Mouse (Mus musculus) liver, embryonic 16.5 days (tissue): Measurements from ENCODE around the gene Atg7. TPM values are rescaled to one million over a fixed set of nuclear protein-coding genes. Genes with fewer than 3 reads are reported as not detected.

Source experiments
- ATAC-seq: fragments of 200-750 bp; cut with Nextera tagmentation; 2 replicates; pipeline ENCODE4 v1.8.0; 2017; ENCODE audit warnings: low read depth, mild to moderate bottlenecking, moderate number of reproducible peaks, moderate library complexity
- H3K27ac ChIP-seq: fragments of 300-500 bp; sonication (generic); 2 replicates; pipeline ENCODE4 v1.5.1; 2014; ENCODE audit warnings: mild to moderate bottlenecking, low read length
- H3K27me3 ChIP-seq: fragments of 300-500 bp; sonication (generic); 2 replicates; pipeline ENCODE4 v1.6.1; 2014; ENCODE audit warnings: low read depth, low read length, mixed read lengths; ENCODE audit not compliant: control insufficient read depth, insufficient read depth
- H3K36me3 ChIP-seq: fragments of 300-500 bp; sonication (generic); 2 replicates; pipeline ENCODE4 v1.6.1; 2014; ENCODE audit warnings: mild to moderate bottlenecking; ENCODE audit not compliant: control insufficient read depth, insufficient read depth
- H3K4me1 ChIP-seq: fragments of 300-500 bp; sonication (generic); 2 replicates; pipeline ENCODE4 v1.6.1; 2014; ENCODE audit warnings: low read depth, low read length, mixed read lengths; ENCODE audit not compliant: control insufficient read depth
- H3K4me2 ChIP-seq: fragments of 300-500 bp; sonication (generic); 2 replicates; pipeline ENCODE4 v1.6.1; 2014; ENCODE audit warnings: low read depth, low read length, mixed read lengths
- H3K4me3 ChIP-seq: fragments of 300-500 bp; sonication (generic); 2 replicates; pipeline ENCODE4 v1.5.1; 2014; ENCODE audit warnings: low read depth, mild to moderate bottlenecking, low read length
- H3K9ac ChIP-seq: fragments of 300-500 bp; sonication (generic); 2 replicates; pipeline ENCODE4 v1.6.1; 2014; ENCODE audit warnings: low read depth, low read length
- H3K9me3 ChIP-seq: fragments of 300-500 bp; sonication (generic); replicated peaks from 2 replicates; pipeline ENCODE4 v1.6.1; 2016; ENCODE audit warnings: low read length; ENCODE audit not compliant: control insufficient read depth
- WGBS: fragments of 180-500 bp; shearing (Covaris S2); extraction: QIAGEN DNeasy Blood & Tissue Kit; methylation state at CpG from one replicate; pipeline ENCODE4 v1.1.7; 2014; ENCODE audit not compliant: insufficient replicate concordance; 5-methylcytosine and 5-hydroxymethylcytosine counted together
- polyA plus RNA-seq: library from polyadenylated mRNA; unstranded; fragments of >200 nt; fragmentation: Nextera tagmentation; extraction: Ambion mirVana; gene quantifications from 2 replicates; pipeline ENCODE4 v1.2.1, GENCODE M21; 2015

Atg7 gene
- polyA plus RNA-seq, 1 experiment from 2014 or later = 13.2 TPM

DNA sequence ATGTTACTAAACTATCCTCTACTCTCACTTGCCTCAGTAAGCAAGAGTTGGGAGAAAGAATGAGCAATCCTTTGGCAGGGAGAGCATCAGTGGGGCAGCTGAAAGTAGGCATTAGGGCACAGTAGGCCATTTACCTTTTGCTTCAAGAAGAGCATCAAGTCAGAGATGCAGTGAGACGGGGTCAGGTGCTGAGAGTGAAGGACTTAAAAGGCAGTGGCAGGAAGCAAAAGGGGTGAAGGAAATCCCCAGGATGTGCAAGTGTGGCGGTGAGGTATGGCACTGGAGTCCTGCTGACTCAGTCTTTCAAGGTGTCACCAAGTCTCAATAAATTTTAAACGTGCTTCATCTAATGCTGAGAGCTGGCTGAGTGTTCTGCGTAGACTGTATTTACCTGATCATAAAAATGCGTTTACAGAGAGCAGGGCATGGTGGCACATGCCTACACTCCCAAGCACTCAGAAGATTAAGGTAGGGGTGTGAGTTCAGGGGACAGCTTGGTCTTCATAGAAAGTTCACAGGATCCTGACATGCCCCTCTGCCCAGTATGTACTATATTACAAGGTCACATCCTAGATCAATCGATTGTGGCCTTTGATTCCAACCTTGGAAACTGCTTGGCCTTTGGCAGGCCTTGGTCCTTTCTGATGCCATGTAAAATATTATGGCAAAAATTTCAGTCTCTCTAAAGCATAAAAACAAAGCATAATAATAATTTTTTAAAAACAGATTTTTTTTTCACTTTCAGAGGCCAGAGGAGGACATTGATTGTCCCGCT lies 14.1 kb downstream of the Atg7 start:
- Histone ChIP-seq H3K9ac (no peak overlapping the region), H3K9me3 (no peaks in the 10 kb centered on the region), H3K4me1 (peaks cover 29% of the 10 kb centered on the region), H3K4me3 (no peak overlapping the region), H3K4me2 (no peak overlapping the region), H3K36me3 (no peaks in the 10 kb centered on the region), H3K27me3 (no peaks in the 10 kb centered on the region), H3K27ac (no peak overlapping the region)
- no peak for ATAC-seq
- 80% methylated on average over 7 of the region's 7 CpGs for WGBS

DNA sequence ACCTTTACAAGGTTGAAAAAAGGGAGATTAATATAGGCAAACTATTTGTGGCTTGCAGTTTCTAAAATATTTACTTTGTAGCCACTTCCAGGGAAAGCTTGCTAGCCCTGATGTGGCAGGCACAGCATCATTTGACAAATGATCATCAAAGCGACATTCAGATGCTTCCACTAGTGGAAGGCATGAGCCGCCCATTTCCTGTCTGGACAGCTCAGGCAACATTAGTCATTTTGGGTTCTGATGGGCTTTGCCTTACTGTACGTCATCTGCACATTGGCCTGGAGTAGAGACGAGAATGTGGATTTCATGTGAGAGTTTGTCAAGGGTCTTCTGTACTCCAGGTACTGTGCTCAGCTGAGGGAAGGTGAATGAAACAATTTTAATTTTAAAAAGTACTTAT lies 14.9 kb downstream of the Atg7 start:
- Histone ChIP-seq H3K36me3 (no peaks in the 10 kb centered on the region), H3K4me1 (peaks cover 29% of the 10 kb centered on the region), H3K4me2 (no peak overlapping the region), H3K27ac (no peak overlapping the region), H3K27me3 (no peaks in the 10 kb centered on the region), H3K9ac (no peak overlapping the region), H3K9me3 (no peaks in the 10 kb centered on the region), H3K4me3 (no peak overlapping the region)
- ATAC-seq = no peak
- 70% methylated on average over 4 of the region's 4 CpGs for WGBS

DNA sequence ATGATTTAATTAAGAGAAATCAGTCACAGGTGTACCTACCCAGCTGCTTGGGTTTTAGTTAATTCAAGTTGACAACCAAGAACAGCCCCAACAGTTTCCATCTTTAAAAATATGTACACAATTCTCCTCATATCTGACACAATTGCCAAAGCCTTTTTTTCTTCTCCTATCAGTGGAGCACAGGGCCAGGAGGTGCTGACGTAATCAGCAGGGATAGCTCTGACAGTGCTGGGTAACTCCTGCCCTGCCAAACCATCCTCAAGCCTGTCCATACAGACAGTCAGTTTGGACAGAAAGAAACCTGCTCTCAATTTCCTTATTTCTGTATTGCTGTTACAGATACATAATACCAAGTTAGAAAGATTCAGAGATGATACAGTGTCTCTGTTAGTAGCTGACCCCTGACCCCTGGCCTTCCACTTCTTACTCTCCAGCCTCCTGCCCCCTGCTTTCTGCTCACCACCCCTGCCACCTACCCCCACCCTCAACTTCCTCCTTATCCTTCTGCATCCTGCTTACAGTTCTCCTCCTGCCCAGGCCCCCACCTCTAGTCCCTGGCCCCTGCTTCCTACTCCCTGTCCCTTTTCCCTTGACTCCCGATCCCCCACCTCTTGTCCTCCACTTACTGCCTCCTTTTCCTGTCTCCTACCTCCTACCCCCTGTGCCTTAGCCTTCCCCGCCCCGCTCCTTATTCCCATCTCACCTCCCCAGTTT lies 16.5 kb downstream of the Atg7 start:
- H3K27me3 ChIP-seq = no peaks in the 10 kb centered on the region
- peak; percentile 91 for ATAC-seq
- H3K4me3 ChIP-seq = peak overlapping the region; percentile 4; the same call in 1 of the 2 replicates
- H3K27ac ChIP-seq = peak overlapping the region; percentile 90
- no peaks in the 10 kb centered on the region for H3K9me3 ChIP-seq
- peaks cover 29% of the 10 kb centered on the region for H3K4me1 ChIP-seq
- H3K36me3 ChIP-seq = no peaks in the 10 kb centered on the region
- WGBS = 19% methylated on average over 4 of the region's 4 CpGs
- peak overlapping the region; percentile 53 for H3K4me2 ChIP-seq
- H3K9ac ChIP-seq = peak overlapping the region; percentile 58

DNA sequence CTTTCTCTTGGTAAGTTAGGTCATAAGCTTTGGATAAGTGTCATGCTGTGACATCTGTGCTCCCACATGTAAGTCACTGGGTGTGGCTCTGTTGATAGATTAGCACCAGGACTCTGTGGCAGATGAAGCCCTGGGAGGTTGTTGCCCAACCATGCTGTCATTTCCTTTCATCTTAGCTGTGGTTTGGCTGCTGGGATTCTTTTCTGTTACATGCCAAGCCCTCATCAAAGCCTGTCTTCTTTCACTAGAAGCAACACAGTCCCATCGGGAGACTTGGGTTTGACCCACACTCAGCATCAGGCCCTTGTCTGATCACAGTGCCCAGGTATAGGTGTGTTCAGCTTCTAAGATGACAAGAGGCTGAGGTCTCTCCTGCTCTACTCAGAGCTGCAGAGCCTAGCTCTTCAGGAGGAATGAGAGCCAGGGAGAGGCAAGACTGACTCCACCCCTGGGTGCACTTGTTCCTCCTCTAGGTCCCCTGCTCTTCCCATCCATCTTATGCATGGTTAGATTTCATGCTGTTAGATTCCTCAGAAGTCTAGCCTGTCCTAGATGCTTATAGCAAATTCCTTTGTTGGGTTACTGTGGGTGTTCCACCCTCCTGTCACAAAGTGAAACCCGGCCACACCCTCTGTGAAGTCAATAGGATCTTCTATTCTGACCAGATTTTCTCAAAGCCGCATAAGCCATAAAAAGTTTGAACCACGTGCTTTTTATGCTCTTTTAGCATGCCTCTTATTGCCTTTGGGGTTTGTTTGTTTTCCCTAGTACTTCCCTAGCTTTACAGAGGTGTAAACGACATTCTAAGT lies 17.3 kb downstream of the Atg7 start:
- 47% methylated on average over 5 of the region's 5 CpGs for WGBS
- no peaks in the 10 kb centered on the region for H3K9me3 ChIP-seq
- H3K9ac ChIP-seq = peak overlapping the region; percentile 58
- H3K27ac ChIP-seq = peak overlapping the region; percentile 90
- peak; percentile 94 for ATAC-seq
- no peaks in the 10 kb centered on the region for H3K27me3 ChIP-seq
- H3K4me1 ChIP-seq = peaks cover 29% of the 10 kb centered on the region
- H3K36me3 ChIP-seq = no peaks in the 10 kb centered on the region
- peak overlapping the region; percentile 4; the same call in 1 of the 2 replicates for H3K4me3 ChIP-seq
- H3K4me2 ChIP-seq = peak overlapping the region; percentile 53

DNA sequence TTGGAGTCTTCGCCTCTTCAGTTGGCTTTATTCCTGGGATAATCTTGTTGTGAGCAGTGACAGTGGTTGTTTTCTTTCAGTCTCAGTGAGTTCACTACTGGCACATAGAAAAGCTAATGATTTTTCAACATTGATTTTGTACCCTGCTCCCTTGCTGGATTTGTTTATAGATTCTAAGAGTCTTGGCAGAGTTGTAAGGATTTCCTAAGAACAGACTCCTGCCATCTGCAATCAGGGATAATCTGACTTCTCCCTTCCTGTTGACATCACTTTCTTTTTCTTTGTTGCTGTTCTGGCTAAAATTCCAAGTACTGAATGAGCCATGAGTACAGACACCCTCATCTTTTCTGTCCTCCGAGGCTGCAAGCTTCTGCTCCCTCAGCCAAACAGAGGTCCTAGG lies 20.8 kb downstream of the Atg7 start:
- WGBS = 75% methylated on average over 2 of the region's 2 CpGs
- no peak overlapping the region for H3K27ac ChIP-seq

DNA sequence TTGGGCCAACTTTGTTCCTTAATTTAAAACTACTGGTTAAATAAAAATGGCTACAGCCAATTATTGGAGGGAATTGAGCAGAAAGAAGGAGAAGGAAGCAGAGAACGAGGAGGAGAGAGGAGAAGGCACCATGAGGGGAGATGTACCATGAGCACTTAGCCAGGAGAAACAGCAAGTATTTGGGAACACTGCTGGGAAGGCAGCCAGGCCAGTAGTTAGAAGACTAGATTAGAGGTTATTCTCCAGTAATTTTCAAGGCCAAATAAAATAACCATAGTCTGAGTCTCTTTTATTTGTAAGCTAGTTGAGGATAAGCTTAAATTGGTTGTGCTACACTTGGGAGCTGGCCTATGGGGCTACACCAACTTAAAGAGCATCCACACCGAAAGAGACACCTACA lies 21.8 kb downstream of the Atg7 start:
- Histone ChIP-seq H3K9ac (no peak overlapping the region), H3K36me3 (no peaks in the 10 kb centered on the region), H3K9me3 (no peaks in the 10 kb centered on the region), H3K4me3 (no peak overlapping the region), H3K4me1 (peaks cover 19% of the 10 kb centered on the region), H3K27ac (no peak overlapping the region), H3K4me2 (no peak overlapping the region), H3K27me3 (no peaks in the 10 kb centered on the region)
- 65% methylated on average over 2 of the region's 2 CpGs for WGBS
- ATAC-seq = no peak

More for the DNA sequence above, 20.8 kb downstream of the Atg7 start:
- H3K27me3 ChIP-seq = no peaks in the 10 kb centered on the region
- peaks cover 29% of the 10 kb centered on the region for H3K4me1 ChIP-seq
- H3K9me3 ChIP-seq = no peaks in the 10 kb centered on the region
- H3K4me3 ChIP-seq = no peak overlapping the region
- ATAC-seq = no peak
- no peak overlapping the region for H3K4me2 ChIP-seq
- H3K9ac ChIP-seq = no peak overlapping the region
- no peaks in the 10 kb centered on the region for H3K36me3 ChIP-seq

DNA sequence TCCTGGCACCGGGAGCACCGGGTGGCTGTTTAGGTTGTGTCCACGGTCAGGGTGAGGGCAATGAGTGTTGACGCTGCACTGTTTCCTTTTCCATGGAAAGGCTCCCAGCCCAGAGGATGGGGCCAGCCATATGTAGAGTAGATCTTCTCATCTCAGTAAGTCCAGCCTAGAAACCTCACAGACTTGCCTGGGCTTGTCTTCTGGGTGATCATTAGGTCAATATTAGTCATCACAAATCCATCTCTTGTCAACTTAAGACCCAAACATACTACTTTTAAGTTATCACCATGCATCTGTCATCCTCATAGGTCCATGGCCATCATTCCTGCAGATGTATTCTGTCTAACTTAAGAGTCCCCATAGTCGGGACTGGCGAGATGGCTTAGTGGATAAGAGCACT lies 24.6 kb downstream of the Atg7 start:
- no peak overlapping the region for H3K4me2 ChIP-seq
- WGBS = 81% methylated on average over 6 of the region's 6 CpGs
- no peak overlapping the region for H3K9ac ChIP-seq
- no peak for ATAC-seq
- H3K27ac ChIP-seq = no peak overlapping the region
- H3K4me3 ChIP-seq = no peak overlapping the region
- H3K27me3 ChIP-seq = no peaks in the 10 kb centered on the region
- no peaks in the 10 kb centered on the region for H3K9me3 ChIP-seq
- no peaks in the 10 kb centered on the region for H3K36me3 ChIP-seq
- H3K4me1 ChIP-seq = no peaks in the 10 kb centered on the region

DNA sequence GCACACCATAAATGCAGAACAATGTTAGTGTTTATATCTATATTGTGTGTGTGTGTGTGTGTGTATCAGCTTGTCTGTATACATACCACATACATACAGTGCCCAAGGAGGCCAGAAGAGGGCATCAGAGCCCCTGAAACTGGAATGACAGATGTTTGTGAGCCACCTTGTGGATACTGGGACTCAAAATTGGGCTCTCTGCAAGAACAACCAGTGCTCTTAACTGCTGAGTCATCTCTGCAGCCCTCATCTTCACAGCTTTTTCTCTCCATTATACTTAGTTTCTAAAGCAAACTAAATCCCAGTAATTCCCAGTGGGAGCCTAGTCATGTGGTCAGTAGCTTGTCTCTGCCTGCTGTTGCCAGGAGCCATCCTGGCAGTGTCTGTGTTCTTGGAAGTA lies 31.9 kb downstream of the Atg7 start:
- no peaks in the 10 kb centered on the region; the same call in 1 of the 2 replicates for H3K4me1 ChIP-seq
- no peak for ATAC-seq
- H3K4me3 ChIP-seq = no peak overlapping the region
- no peaks in the 10 kb centered on the region for H3K9me3 ChIP-seq
- H3K9ac ChIP-seq = no peak overlapping the region
- peaks cover 7% of the 10 kb centered on the region for H3K36me3 ChIP-seq
- no peak overlapping the region for H3K27ac ChIP-seq
- H3K27me3 ChIP-seq = no peaks in the 10 kb centered on the region
- no peak overlapping the region for H3K4me2 ChIP-seq
